Mouse (Mus musculus): ENCODE measurements around the gene Tnr. TPM values are rescaled to one million over a fixed set of nuclear protein-coding genes. Genes with fewer than 3 reads are reported as not detected.
A peak's percentile ranks its signal among the peaks of the same experiment; 100 is the strongest.

The Tnr gene
- polyA plus RNA-seq, 1 experiment from 2014 or later, result 0.01 TPM

GRCm38 (mm10) chr1:159686476-159687231 is 163.1 kb downstream of the Tnr start:
- Histone ChIP-seq H3K4me2 (no peak overlapping the region), H3K4me1 (no peaks in the 10 kb centered on the region), H3K9me3 (replicated peaks) (no peaks in the 10 kb centered on the region), H3K9ac (no peak overlapping the region), H3K27me3 (replicated peaks) (no peaks in the 10 kb centered on the region), H3K4me3 (no peak overlapping the region), H3K36me3 (no peaks in the 10 kb centered on the region), H3K27ac (no peak overlapping the region)
- WGBS (ENCODE audit: insufficient replicate concordance), result 45% methylated on average over 9 of the region's 9 CpGs
- ATAC-seq, result no peak

GRCm38 (mm10) chr1:159696717-159697116 is 173.1 kb downstream of the Tnr start:
- no peak for ATAC-seq
- no peaks in the 10 kb centered on the region for H3K27me3 ChIP-seq (replicated peaks)

GRCm38 (mm10) chr1:159702038-159702437 is 178.5 kb downstream of the Tnr start:
- no peak overlapping the region for H3K9ac ChIP-seq
- no peak overlapping the region for H3K4me2 ChIP-seq
- no peaks in the 10 kb centered on the region for H3K27me3 ChIP-seq (replicated peaks)
- 74% methylated on average over 7 of the region's 9 CpGs for WGBS (ENCODE audit: insufficient replicate concordance)
- H3K4me1 ChIP-seq, result no peaks in the 10 kb centered on the region
- no peak overlapping the region for H3K4me3 ChIP-seq
- ATAC-seq, result no peak
- H3K27ac ChIP-seq, result no peak overlapping the region
- H3K9me3 ChIP-seq (replicated peaks), result no peaks in the 10 kb centered on the region
- no peaks in the 10 kb centered on the region for H3K36me3 ChIP-seq

More at GRCm38 (mm10) chr1:159696717-159697116, 173.1 kb downstream of the Tnr start:
- Histone ChIP-seq H3K9me3 (replicated peaks) (no peaks in the 10 kb centered on the region), H3K4me3 (no peak overlapping the region), H3K4me2 (no peak overlapping the region), H3K9ac (no peak overlapping the region), H3K4me1 (no peaks in the 10 kb centered on the region), H3K27ac (no peak overlapping the region), H3K36me3 (no peaks in the 10 kb centered on the region)
- 54% methylated on average over 4 of the region's 4 CpGs for WGBS (ENCODE audit: insufficient replicate concordance)

- Histone ChIP-seq H3K4me2 (no peak overlapping the region), H3K9ac (no peak overlapping the region), H3K27ac (no peak overlapping the region), H3K9me3 (replicated peaks) (no peaks in the 10 kb centered on the region), H3K27me3 (replicated peaks) (no peaks in the 10 kb centered on the region), H3K36me3 (no peaks in the 10 kb centered on the region), H3K4me3 (no peak overlapping the region), H3K4me1 (no peaks in the 10 kb centered on the region)
- no peak for ATAC-seq
- 81% methylated on average over 3 of the region's 3 CpGs for WGBS (ENCODE audit: insufficient replicate concordance)
These were observed 181.4 kb downstream of the Tnr start for GRCm38 (mm10) chr1:159704925-159705324.

- Histone ChIP-seq H3K36me3 (no peaks in the 10 kb centered on the region), H3K9ac (no peak overlapping the region), H3K27ac (no peak overlapping the region), H3K4me3 (no peak overlapping the region), H3K4me2 (no peak overlapping the region), H3K9me3 (replicated peaks) (no peaks in the 10 kb centered on the region), H3K27me3 (replicated peaks) (no peaks in the 10 kb centered on the region), H3K4me1 (no peaks in the 10 kb centered on the region)
- WGBS (ENCODE audit: insufficient replicate concordance), result 67% methylated on average over 1 of the region's 1 CpGs
- ATAC-seq, result no peak
These were observed 192.7 kb downstream of the Tnr start for GRCm38 (mm10) chr1:159716301-159716700.

GRCm38 (mm10) chr1:159717016-159717415 is 193.4 kb downstream of the Tnr start:
- no peak overlapping the region for H3K4me2 ChIP-seq
- H3K9me3 ChIP-seq (replicated peaks), result no peaks in the 10 kb centered on the region
- no peaks in the 10 kb centered on the region for H3K27me3 ChIP-seq (replicated peaks)
- H3K27ac ChIP-seq, result no peak overlapping the region
- H3K4me3 ChIP-seq, result no peak overlapping the region
- H3K36me3 ChIP-seq, result no peaks in the 10 kb centered on the region
- no peaks in the 10 kb centered on the region for H3K4me1 ChIP-seq
- no peak for ATAC-seq
- no peak overlapping the region for H3K9ac ChIP-seq
- WGBS (ENCODE audit: insufficient replicate concordance), result 73% methylated on average over 9 of the region's 9 CpGs

- Histone ChIP-seq H3K27ac (no peak overlapping the region), H3K9ac (no peak overlapping the region), H3K27me3 (replicated peaks) (no peaks in the 10 kb centered on the region), H3K4me1 (no peaks in the 10 kb centered on the region), H3K4me2 (no peak overlapping the region), H3K4me3 (no peak overlapping the region), H3K9me3 (replicated peaks) (no peaks in the 10 kb centered on the region), H3K36me3 (no peaks in the 10 kb centered on the region)
- 77% methylated on average over 5 of the region's 5 CpGs for WGBS (ENCODE audit: insufficient replicate concordance)
- no peak for ATAC-seq
These were observed 200.2 kb downstream of the Tnr start for GRCm38 (mm10) chr1:159723733-159724132.

GRCm38 (mm10) chr1:159729270-159729669 is 205.7 kb downstream of the Tnr start:
- no peak for ATAC-seq
- H3K4me3 ChIP-seq, result no peak overlapping the region
- no peaks in the 10 kb centered on the region for H3K36me3 ChIP-seq
- H3K4me2 ChIP-seq, result no peak overlapping the region
- H3K4me1 ChIP-seq, result no peaks in the 10 kb centered on the region
- no peak overlapping the region for H3K27ac ChIP-seq
- WGBS (ENCODE audit: insufficient replicate concordance), result 72% methylated on average over 6 of the region's 6 CpGs
- no peaks in the 10 kb centered on the region for H3K9me3 ChIP-seq (replicated peaks)
- no peak overlapping the region for H3K9ac ChIP-seq
- H3K27me3 ChIP-seq (replicated peaks), result no peaks in the 10 kb centered on the region

- Histone ChIP-seq H3K4me1 (no peaks in the 10 kb centered on the region), H3K27me3 (replicated peaks) (no peaks in the 10 kb centered on the region), H3K4me2 (no peak overlapping the region), H3K9ac (no peak overlapping the region), H3K27ac (no peak overlapping the region), H3K4me3 (no peak overlapping the region), H3K9me3 (replicated peaks) (no peaks in the 10 kb centered on the region), H3K36me3 (no peaks in the 10 kb centered on the region)
- ATAC-seq, result no peak
- 34% methylated on average over 4 of the region's 4 CpGs for WGBS (ENCODE audit: insufficient replicate concordance)
These were observed 207.3 kb downstream of the Tnr start for GRCm38 (mm10) chr1:159730826-159731225.

- no peaks in the 10 kb centered on the region for H3K9me3 ChIP-seq (replicated peaks)
- no peak overlapping the region for H3K4me3 ChIP-seq
- H3K4me2 ChIP-seq, result no peak overlapping the region
- H3K9ac ChIP-seq, result no peak overlapping the region
- H3K27ac ChIP-seq, result no peak overlapping the region
- ATAC-seq, result 0 out of 2 replicates have a peak, but pooled peaks have one; percentile 44
- no peaks in the 10 kb centered on the region for H3K4me1 ChIP-seq
- no peaks in the 10 kb centered on the region for H3K36me3 ChIP-seq
- WGBS (ENCODE audit: insufficient replicate concordance), result 12% methylated on average over 3 of the region's 3 CpGs
- no peaks in the 10 kb centered on the region for H3K27me3 ChIP-seq (replicated peaks)
These were observed 211.5 kb downstream of the Tnr start for GRCm38 (mm10) chr1:159735099-159735498.

- no peaks in the 10 kb centered on the region for H3K4me1 ChIP-seq
- H3K27ac ChIP-seq, result no peak overlapping the region
- H3K27me3 ChIP-seq (replicated peaks), result no peaks in the 10 kb centered on the region
- H3K4me2 ChIP-seq, result no peak overlapping the region
- ATAC-seq, result no peak
- no peaks in the 10 kb centered on the region for H3K9me3 ChIP-seq (replicated peaks)
- no peak overlapping the region for H3K9ac ChIP-seq
- WGBS (ENCODE audit: insufficient replicate concordance), result 43% methylated on average over 3 of the region's 3 CpGs
- no peak overlapping the region for H3K4me3 ChIP-seq
- no peaks in the 10 kb centered on the region for H3K36me3 ChIP-seq
These were observed 215.9 kb downstream of the Tnr start for GRCm38 (mm10) chr1:159739478-159739877.

GRCm38 (mm10) chr1:159741237-159742002 is 217.9 kb downstream of the Tnr start:
- Histone ChIP-seq H3K4me3 (no peak overlapping the region), H3K27me3 (replicated peaks) (no peaks in the 10 kb centered on the region), H3K4me2 (no peak overlapping the region), H3K9ac (no peak overlapping the region), H3K27ac (no peak overlapping the region), H3K36me3 (no peaks in the 10 kb centered on the region), H3K9me3 (replicated peaks) (no peaks in the 10 kb centered on the region), H3K4me1 (no peaks in the 10 kb centered on the region)
- ATAC-seq, result no peak
- WGBS (ENCODE audit: insufficient replicate concordance), result 68% methylated on average over 3 of the region's 3 CpGs

Measured in liver, embryonic 12.5 days (tissue).